Mouse (Mus musculus): ENCODE data around the gene Haao.

- TF ChIP-seq CTCF (conservative IDR thresholded peaks at IDR 0.05; ENCODE audit: insufficient read depth, insufficient read length, low read depth, low read length) (no peak), POLR2A (IDR thresholded peaks at IDR 0.05; ENCODE audit: low read depth, low read length) (no peak)
Observed at GRCm38 (mm10) chr17:83897361-83897799, 49.6 kb upstream of the Haao start.
